Mouse (Mus musculus): ENCODE data around the gene Fmnl3. TPM values are rescaled to one million over a fixed set of nuclear protein-coding genes. Genes with fewer than 3 reads are reported as not detected.
A peak's percentile ranks its signal among the peaks of the same experiment; 100 is the strongest.
"Not testable (repeated sequence)": the region's sequence is repeated elsewhere in the genome, so short reads cannot be mapped to it uniquely, and the experiment has no call there.

The Fmnl3 gene
- polyA plus RNA-seq, 1 experiment from 2014 or later, result 26.9 TPM

DNA sequence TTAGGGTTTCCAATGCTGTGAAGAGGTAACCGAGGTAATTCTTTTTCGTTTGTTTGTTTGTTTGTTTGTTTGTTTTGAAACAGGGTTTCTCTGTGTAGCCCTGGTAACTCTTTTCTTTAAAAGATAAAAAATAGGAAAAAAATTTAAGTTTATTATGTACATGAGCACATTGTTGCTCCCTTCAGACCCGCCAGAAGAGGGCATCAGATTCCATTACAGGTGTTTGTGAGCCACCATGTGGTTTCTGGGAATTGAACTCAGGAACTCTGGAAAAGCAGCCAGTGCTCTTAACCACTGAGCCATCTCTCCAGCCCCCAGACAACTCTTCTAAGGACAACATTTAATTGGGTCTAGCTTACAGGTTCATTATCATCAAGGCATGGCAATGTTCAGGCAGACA lies 15.8 kb upstream of the Fmnl3 start:
- H3K27ac ChIP-seq; ATAC-seq (ENCODE audit: insufficient number of reproducible peaks, low FRiP score, low TSS enrichment, low read depth); H3K9me3 ChIP-seq; H3K9ac ChIP-seq; H3K4me2 ChIP-seq; H3K4me3 ChIP-seq; H3K36me3 ChIP-seq; H3K4me1 ChIP-seq; H3K27me3 ChIP-seq: not testable (repeated sequence)
- WGBS, result 71% methylated on average over 3 of the region's 3 CpGs

DNA sequence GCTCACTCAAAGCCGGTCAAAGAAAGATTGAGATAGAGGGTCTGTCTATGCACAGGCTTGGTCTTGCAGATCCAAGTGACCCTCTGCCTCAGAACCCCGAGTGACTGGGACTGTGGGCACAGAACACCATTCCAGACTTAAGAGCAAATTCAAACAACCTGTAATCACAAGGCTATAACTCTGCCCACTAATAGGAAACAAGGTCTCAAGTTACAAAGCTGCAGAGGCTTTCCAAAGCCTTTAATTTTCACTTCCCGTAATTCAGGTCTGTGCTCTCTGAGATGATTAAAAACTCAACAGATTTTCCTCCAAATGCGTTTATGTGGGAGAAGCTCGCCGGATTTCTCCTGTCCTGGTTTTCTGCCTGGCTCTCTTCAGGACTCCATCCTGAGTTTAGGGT lies 13.8 kb upstream of the Fmnl3 start:
- no peak overlapping the region for H3K4me2 ChIP-seq
- H3K36me3 ChIP-seq, result no peaks in the 10 kb centered on the region
- no peaks in the 10 kb centered on the region for H3K27me3 ChIP-seq
- H3K9me3 ChIP-seq, result no peaks in the 10 kb centered on the region
- ATAC-seq (ENCODE audit: insufficient number of reproducible peaks, low FRiP score, low TSS enrichment, low read depth), result no peak
- H3K4me1 ChIP-seq, result peaks cover 3% of the 10 kb centered on the region
- H3K4me3 ChIP-seq, result no peak overlapping the region
- WGBS, result 13% methylated on average over 6 of the region's 6 CpGs
- H3K27ac ChIP-seq, result no peak overlapping the region
- H3K9ac ChIP-seq, result 0 out of 2 replicates have a peak overlapping the region, but pooled peaks have one; percentile 7

DNA sequence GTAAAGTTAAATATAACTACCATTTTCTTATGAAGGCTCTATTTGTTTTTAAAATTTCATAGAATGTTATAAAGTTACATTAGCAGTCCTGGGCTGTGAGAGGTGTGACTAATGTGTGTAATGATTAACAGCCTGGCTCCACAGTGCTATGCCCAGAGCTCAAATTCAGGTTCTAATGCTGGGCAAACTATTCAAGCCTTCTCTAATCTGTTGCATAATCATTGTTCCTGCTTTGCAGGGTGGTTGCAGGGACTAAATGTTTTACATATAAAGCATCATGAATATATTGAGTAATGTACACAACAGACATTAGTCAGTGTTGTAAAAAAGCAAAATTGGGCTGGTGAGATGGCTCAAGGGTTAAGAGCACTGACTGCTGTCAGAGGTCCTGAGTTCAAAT lies 12.6 kb upstream of the Fmnl3 start:
- H3K36me3 ChIP-seq, result no peaks in the 10 kb centered on the region
- H3K4me2 ChIP-seq, result no peak overlapping the region
- no peak overlapping the region for H3K27ac ChIP-seq
- no peak for ATAC-seq (ENCODE audit: insufficient number of reproducible peaks, low FRiP score, low TSS enrichment, low read depth)
- H3K4me1 ChIP-seq, result peaks cover 3% of the 10 kb centered on the region
- no peaks in the 10 kb centered on the region for H3K9me3 ChIP-seq
- no peaks in the 10 kb centered on the region for H3K27me3 ChIP-seq
- no peak overlapping the region for H3K4me3 ChIP-seq
- no peak overlapping the region for H3K9ac ChIP-seq

DNA sequence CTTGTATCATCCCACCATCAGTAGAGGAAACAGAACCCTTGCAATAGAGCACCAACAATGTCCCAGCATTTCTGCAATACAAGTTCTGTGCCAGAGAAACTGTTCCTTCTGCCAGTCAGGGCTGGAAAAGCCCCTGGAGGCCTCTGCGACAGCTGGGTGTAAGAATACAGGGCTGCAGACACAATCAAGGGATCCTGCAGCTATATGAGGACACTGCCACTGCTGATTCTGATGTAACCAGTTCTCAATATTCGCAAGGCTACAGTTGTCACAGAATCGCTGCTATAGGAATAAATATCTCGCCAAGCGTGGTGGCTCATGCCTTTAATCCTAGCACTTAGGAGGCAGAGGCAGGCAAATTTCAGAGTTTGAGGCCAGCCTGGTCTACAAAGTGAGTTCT lies 6.0 kb upstream of the Fmnl3 start:
- no peak overlapping the region for H3K4me3 ChIP-seq
- no peaks in the 10 kb centered on the region for H3K9me3 ChIP-seq
- H3K4me1 ChIP-seq, result no peaks in the 10 kb centered on the region
- no peak overlapping the region for H3K4me2 ChIP-seq
- no peaks in the 10 kb centered on the region for H3K36me3 ChIP-seq
- WGBS, result 85% methylated on average over 5 of the region's 5 CpGs
- H3K27me3 ChIP-seq, result no peaks in the 10 kb centered on the region
- H3K27ac ChIP-seq, result no peak overlapping the region
- no peak for ATAC-seq (ENCODE audit: insufficient number of reproducible peaks, low FRiP score, low TSS enrichment, low read depth)
- H3K9ac ChIP-seq, result no peak overlapping the region

DNA sequence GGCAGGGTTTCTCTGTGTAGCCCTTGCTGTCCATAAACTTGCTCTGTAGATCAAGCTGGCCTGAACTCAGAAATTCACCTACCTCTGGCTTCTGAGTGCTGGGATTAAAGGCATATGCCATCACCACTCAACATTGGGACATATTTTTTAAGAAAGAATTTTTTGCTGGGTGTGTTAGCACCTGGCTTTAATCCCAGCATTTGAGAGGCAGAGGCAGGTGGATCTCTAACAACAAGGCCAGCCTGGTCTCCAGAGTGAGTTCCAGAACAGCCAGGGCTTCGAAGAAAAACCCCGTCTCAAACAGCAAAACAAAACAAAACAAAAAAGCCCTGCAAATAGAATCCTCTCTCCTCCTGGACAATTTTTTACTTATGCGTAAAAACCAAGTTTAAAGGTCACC lies 5.3 kb upstream of the Fmnl3 start:
- no peak for ATAC-seq (ENCODE audit: insufficient number of reproducible peaks, low FRiP score, low TSS enrichment, low read depth)
- 91% methylated on average over 3 of the region's 3 CpGs for WGBS
- Histone ChIP-seq H3K27me3 (no peaks in the 10 kb centered on the region), H3K36me3 (no peaks in the 10 kb centered on the region), H3K4me2 (no peak overlapping the region), H3K4me3 (no peak overlapping the region), H3K27ac (no peak overlapping the region), H3K9me3 (no peaks in the 10 kb centered on the region), H3K9ac (no peak overlapping the region), H3K4me1 (peaks cover 2% of the 10 kb centered on the region; the same call in 1 of the 2 replicates)

DNA sequence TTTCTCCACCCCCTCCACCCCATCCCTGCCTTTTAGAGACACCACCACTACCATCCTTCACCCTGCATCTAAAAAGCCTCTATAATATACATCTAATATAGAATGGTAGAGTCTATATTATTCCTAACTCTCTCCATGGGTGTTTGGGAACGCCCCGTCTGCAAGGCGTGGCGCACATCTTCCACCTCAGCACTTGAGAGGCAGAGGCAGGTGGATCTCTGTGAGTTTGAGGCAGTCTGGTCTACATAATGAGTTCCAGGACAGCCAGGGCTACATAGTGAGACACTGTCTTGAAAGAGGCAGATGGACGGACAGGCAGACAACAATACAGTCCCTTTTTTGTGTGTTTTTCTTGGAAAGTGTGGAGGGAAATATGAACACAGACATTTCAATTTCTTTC lies 4.8 kb upstream of the Fmnl3 start:
- H3K9ac ChIP-seq, result no peak overlapping the region
- no peak for ATAC-seq (ENCODE audit: insufficient number of reproducible peaks, low FRiP score, low TSS enrichment, low read depth)
- no peak overlapping the region for H3K27ac ChIP-seq

DNA sequence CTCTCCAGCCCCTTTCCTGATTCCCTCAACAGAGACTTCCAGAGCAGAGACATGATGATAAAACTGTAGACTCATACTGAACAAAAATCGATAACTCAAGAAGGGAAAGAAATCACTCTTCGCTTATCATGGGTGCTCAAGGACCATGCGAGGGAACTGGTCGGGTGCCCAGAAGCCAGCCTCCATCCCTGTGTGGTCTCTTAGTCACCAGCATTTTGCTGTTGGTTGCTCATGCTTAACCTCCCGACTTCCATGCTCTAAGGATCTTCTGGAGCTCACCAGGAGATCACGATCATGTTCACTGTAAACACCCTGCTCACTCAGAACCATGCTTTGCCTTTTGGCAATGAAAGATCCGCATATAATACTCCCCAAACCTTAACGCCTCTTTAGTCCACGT lies 2.5 kb upstream of the Fmnl3 start:
- Histone ChIP-seq H3K27me3 (no peaks in the 10 kb centered on the region), H3K4me1 (peaks cover 18% of the 10 kb centered on the region), H3K4me2 (no peak overlapping the region), H3K36me3 (no peaks in the 10 kb centered on the region), H3K4me3 (no peak overlapping the region), H3K9me3 (no peaks in the 10 kb centered on the region), H3K9ac (no peak overlapping the region), H3K27ac (no peak overlapping the region)
- 82% methylated on average over 9 of the region's 9 CpGs for WGBS
- no peak for ATAC-seq (ENCODE audit: insufficient number of reproducible peaks, low FRiP score, low TSS enrichment, low read depth)

More for the DNA sequence above, 4.8 kb upstream of the Fmnl3 start:
- Histone ChIP-seq H3K36me3 (no peaks in the 10 kb centered on the region), H3K9me3 (no peaks in the 10 kb centered on the region), H3K4me2 (no peak overlapping the region), H3K27me3 (no peaks in the 10 kb centered on the region), H3K4me1 (peaks cover 4% of the 10 kb centered on the region; the same call in 1 of the 2 replicates), H3K4me3 (no peak overlapping the region)
- 87% methylated on average over 5 of the region's 5 CpGs for WGBS

DNA sequence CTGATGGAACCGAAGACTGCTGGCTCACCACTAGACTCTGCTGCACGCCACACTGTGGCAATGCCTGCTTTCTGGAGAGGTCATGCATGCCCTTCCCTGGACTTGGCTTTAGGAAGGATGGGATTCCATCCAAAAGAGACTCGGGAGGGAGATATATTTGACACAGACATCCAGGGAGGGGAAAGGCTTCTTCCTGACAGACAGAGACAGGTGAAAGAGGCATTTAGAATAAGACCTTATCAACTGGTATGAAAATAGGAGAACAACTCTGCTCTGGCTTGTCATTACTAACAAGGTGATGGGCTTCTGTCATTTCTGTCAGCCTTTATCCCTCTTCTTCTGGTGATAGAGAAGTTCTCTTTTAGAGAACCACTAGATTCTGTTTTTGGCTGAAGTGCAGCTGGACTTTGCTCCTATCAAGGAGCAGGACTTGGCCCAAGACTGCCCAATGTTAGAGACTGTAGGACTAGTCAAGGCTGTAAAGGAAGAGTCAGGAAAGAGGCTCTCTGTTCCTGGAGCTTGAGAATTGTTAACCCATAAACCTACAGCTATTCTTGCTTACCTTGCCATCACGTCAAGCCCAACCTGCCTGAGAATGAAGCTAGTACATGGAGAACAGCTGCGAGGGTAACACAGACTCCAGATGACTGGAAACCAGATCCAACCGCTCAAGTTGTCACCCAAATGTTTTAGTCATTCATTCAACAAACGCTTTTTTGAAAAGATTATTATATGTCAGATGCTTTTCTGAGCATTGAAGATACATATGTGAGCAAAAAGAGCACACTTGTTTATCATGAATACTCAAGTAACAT lies 1.5 kb upstream of the Fmnl3 start:
- Histone ChIP-seq H3K27me3 (no peaks in the 10 kb centered on the region), H3K4me2 (no peak overlapping the region), H3K4me3 (no peak overlapping the region), H3K9me3 (no peaks in the 10 kb centered on the region), H3K9ac (no peak overlapping the region), H3K36me3 (no peaks in the 10 kb centered on the region), H3K27ac (no peak overlapping the region), H3K4me1 (peaks cover 18% of the 10 kb centered on the region)
- ATAC-seq (ENCODE audit: insufficient number of reproducible peaks, low FRiP score, low TSS enrichment, low read depth), result no peak
- 79% methylated on average over 7 of the region's 7 CpGs for WGBS

DNA sequence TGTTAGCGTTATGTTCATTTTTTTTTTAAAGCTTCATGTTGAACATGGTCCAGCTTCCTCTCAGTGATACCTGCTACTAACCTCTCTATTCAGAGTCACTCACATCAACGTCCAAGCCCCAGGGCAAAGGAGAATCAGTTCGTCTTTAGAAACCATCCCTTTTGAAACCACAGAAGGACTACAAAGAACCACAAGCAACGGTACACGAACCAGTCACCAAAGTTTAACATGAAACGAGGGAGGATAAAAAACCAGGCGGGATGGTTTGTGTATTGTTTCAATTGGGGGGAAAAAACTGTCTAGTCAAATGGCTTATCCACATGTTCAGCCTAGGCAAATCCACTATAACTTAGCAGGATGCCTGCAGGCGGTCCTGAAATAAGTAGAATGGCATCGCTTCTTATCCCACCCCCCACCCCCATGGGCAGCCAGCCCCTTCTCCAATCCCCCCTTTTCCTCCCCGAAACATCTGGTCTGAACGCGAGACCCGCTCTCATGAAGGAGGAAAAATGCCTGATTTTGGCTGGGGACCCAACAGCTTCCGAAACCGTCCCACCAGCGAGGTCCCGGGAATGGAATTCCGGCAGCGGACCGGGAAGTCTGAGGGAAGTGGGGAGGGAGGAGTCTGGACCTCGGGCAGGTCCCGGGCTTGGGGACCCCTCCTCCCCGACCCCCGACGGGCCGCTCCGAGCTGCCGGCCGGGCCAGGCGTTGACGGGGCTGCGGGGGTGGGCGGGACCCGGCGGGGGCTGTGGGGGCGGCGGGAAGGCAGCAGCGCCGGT lies 701 bp downstream of the Fmnl3 start:
- WGBS, result 2% methylated on average over 28 of the region's 39 CpGs
- peak overlapping the region; percentile 84 for H3K4me3 ChIP-seq
- H3K27me3 ChIP-seq, result no peaks in the 10 kb centered on the region
- H3K9me3 ChIP-seq, result no peaks in the 10 kb centered on the region
- peak overlapping the region; percentile 97 for H3K27ac ChIP-seq
- H3K4me1 ChIP-seq, result peaks cover 27% of the 10 kb centered on the region
- peak; percentile 70 for ATAC-seq (ENCODE audit: insufficient number of reproducible peaks, low FRiP score, low TSS enrichment, low read depth)
- H3K36me3 ChIP-seq, result no peaks in the 10 kb centered on the region
- H3K9ac ChIP-seq, result peak overlapping the region; percentile 82
- H3K4me2 ChIP-seq, result peak overlapping the region; percentile 67

DNA sequence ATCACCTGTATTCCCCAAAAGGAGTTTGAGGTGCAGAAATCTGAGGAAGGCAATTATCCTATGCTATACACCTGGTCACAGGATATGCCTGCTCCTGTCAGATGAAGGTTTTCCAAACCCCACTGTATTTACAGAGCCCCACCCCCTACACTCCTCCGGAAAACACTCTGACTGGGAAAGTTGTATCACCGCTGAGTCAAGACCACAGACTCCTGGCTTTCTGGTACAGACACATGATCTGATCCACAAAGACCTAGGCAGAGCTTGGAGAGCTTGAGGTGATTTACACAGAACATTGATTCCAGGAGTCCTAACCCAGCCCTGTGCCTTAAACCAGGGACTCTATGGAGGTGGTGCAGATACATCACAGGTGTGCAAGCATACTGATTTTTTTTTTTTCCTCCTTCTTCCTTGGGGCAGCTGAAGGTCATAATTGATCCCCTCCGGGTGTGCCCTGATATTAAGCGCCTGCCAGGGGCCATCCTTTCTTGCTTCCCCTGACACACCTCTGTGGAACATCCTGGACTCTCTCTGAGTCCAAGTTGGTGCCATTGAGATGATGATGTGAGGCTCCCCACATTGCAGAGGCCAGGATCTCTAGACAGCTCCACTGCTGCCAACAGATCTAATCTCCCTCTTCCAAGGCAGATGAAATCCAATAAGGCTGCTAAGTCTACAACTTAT lies 1.6 kb downstream of the Fmnl3 start:
- ATAC-seq (ENCODE audit: insufficient number of reproducible peaks, low FRiP score, low TSS enrichment, low read depth), result no peak
- Histone ChIP-seq H3K27me3 (no peaks in the 10 kb centered on the region), H3K9me3 (no peaks in the 10 kb centered on the region), H3K4me2 (peak overlapping the region; percentile 67), H3K4me3 (peak overlapping the region; percentile 84), H3K4me1 (peaks cover 33% of the 10 kb centered on the region), H3K27ac (no peak overlapping the region; the same call in 1 of the 2 replicates), H3K9ac (0 out of 2 replicates have a peak overlapping the region, but pooled peaks have one; percentile 82), H3K36me3 (no peaks in the 10 kb centered on the region)
- WGBS, result 37% methylated on average over 4 of the region's 4 CpGs

DNA sequence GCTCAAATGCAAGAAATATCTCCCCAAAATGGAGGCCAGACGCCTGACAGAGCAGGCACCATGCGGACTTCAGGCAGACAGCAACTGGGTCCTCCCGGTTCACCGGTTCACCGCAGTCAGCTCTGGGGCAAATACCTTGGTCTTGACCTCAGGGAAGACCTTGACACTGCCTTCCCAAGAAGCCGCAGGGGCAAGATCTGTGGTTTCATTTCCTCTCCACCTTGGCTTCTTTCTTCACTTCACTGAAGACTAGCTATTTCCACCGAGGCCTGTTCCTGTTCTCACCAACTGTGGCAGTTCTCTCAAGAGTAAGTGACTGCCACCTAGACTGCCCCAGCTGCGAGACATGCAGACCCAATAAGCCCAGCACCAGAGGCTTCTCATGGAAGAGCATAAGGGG lies 5.4 kb downstream of the Fmnl3 start:
- no peaks in the 10 kb centered on the region for H3K9me3 ChIP-seq
- no peak overlapping the region for H3K4me3 ChIP-seq
- H3K4me2 ChIP-seq, result no peak overlapping the region
- ATAC-seq (ENCODE audit: insufficient number of reproducible peaks, low FRiP score, low TSS enrichment, low read depth), result no peak
- H3K9ac ChIP-seq, result no peak overlapping the region
- WGBS, result 63% methylated on average over 8 of the region's 8 CpGs
- no peaks in the 10 kb centered on the region for H3K27me3 ChIP-seq
- H3K36me3 ChIP-seq, result no peaks in the 10 kb centered on the region
- H3K4me1 ChIP-seq, result peaks cover 29% of the 10 kb centered on the region
- H3K27ac ChIP-seq, result no peak overlapping the region

Data from limb, embryonic 15.5 days (tissue).